Comparison of ENCODE assay signal across 14 mouse cellular contexts in genomic region chr7:135712534-135712933, GRCm38 (mm10). TPM values are rescaled to one million over a fixed set of nuclear protein-coding genes. Genes with fewer than 3 reads are reported as not detected.
DNase-seq lines count a peak whose midpoint lies in the region; ATAC-seq and TF ChIP-seq lines count a peak whose summit lies in the region.
"Had no signal": no experiment of that assay in that cellular context is flagged by ENCODE, and none has a peak within 500 bp of the region (broad histone marks: within the 10 kb centered on the region; RNA-seq: fewer than 3 reads in every experiment).

No protein-coding gene starts in this region.

- H3K4me2 ChIP-seq in intestine, embryonic 14.5 days (ENCODE audit: low read length), result 0 out of 2 replicates have a peak overlapping the region, but pooled peaks have one; percentile 68
- no peak overlapping the region for H3K4me2 ChIP-seq in intestine, postnatal 0 days (replicated peaks; ENCODE audit: low read depth)
- peak overlapping the region; percentile 91; the same call in 1 of the 2 replicates for H3K4me2 ChIP-seq in neural tube, embryonic 12.5 days (replicated peaks)
- peak overlapping the region; percentile 60 for H3K4me2 ChIP-seq in myocyte (ENCODE audit: low read depth)

- H3ac ChIP-seq in myocyte (ENCODE audit: control insufficient read depth, insufficient read length), result no peak overlapping the region

- peak overlapping the region; percentile 74 for H3K4me3 ChIP-seq in erythroblast, embryonic 14.5 days (replicated peaks)
- 0 out of 2 replicates have a peak overlapping the region, but pooled peaks have one; percentile 1 for H3K4me3 ChIP-seq in intestine, embryonic 14.5 days (ENCODE audit: low read depth, low read length)
- no peak overlapping the region for H3K4me3 ChIP-seq in intestine, postnatal 0 days (ENCODE audit: low read depth, low read length)
- H3K4me3 ChIP-seq in neural tube, embryonic 12.5 days, result no peak overlapping the region
- H3K4me3 ChIP-seq in myocyte, result peak overlapping the region; percentile 89
- no peak overlapping the region for H3K4me3 ChIP-seq in left cerebral cortex, adult 2 months
- H3K4me3 ChIP-seq: layer of hippocampus, adult 2 months had no signal

- no peak for ATAC-seq in erythroblast, adult 5-6 weeks (replicated peaks; ENCODE audit: low FRiP score, poor library complexity, severe bottlenecking)
- no peak for ATAC-seq in intestine, embryonic 14.5 days (replicated peaks; ENCODE audit: low FRiP score, low TSS enrichment, low read depth)
- no peak for ATAC-seq in intestine, postnatal 0 days
- ATAC-seq in neural tube, embryonic 12.5 days (ENCODE audit: low FRiP score, low read depth), result no peak

- H3K4me1 ChIP-seq in erythroblast, embryonic 14.5 days (ENCODE audit: control insufficient read depth), result peaks cover 46% of the 10 kb centered on the region
- H3K4me1 ChIP-seq in intestine, embryonic 14.5 days (replicated peaks; ENCODE audit: control insufficient read depth, insufficient read depth, low read length), result peaks cover 26% of the 10 kb centered on the region
- H3K4me1 ChIP-seq in intestine, postnatal 0 days (replicated peaks; ENCODE audit: control insufficient read depth, insufficient read depth, low read length), result peaks cover 3% of the 10 kb centered on the region; the same call in 1 of the 2 replicates
- peaks cover 22% of the 10 kb centered on the region for H3K4me1 ChIP-seq in neural tube, embryonic 12.5 days

- no peaks in the 10 kb centered on the region; the same call in 1 of the 2 replicates for H3K27me3 ChIP-seq in erythroblast, embryonic 14.5 days (ENCODE audit: control insufficient read depth)
- no peaks in the 10 kb centered on the region for H3K27me3 ChIP-seq in intestine, embryonic 14.5 days (replicated peaks; ENCODE audit: control insufficient read depth, insufficient read depth, low read length)
- no peaks in the 10 kb centered on the region for H3K27me3 ChIP-seq in intestine, postnatal 0 days (replicated peaks; ENCODE audit: control insufficient read depth, insufficient read depth, low read length)
- no peaks in the 10 kb centered on the region for H3K27me3 ChIP-seq in neural tube, embryonic 12.5 days (replicated peaks)
- no peaks in the 10 kb centered on the region for H3K27me3 ChIP-seq in myocyte (ENCODE audit: control insufficient read depth, insufficient read depth, insufficient read length)
- H3K27me3 ChIP-seq: neural tube, embryonic 13.5 days had no signal

- no peaks in the 10 kb centered on the region for H3K9me3 ChIP-seq in erythroblast, embryonic 14.5 days (ENCODE audit: control insufficient read depth, low read length)
- no peaks in the 10 kb centered on the region for H3K9me3 ChIP-seq in intestine, embryonic 14.5 days (ENCODE audit: control insufficient read depth, low read length)
- H3K9me3 ChIP-seq in intestine, postnatal 0 days (ENCODE audit: control insufficient read depth), result no peaks in the 10 kb centered on the region
- H3K9me3 ChIP-seq in neural tube, embryonic 12.5 days, result no peaks in the 10 kb centered on the region
- H3K9me3 ChIP-seq: neural tube, embryonic 13.5 days had no signal

- peaks cover 85% of the 10 kb centered on the region for H3K36me3 ChIP-seq in erythroblast, embryonic 14.5 days (ENCODE audit: control insufficient read depth)
- peaks cover 33% of the 10 kb centered on the region for H3K36me3 ChIP-seq in intestine, embryonic 14.5 days (ENCODE audit: control insufficient read depth, insufficient read depth, low read length)
- H3K36me3 ChIP-seq in intestine, postnatal 0 days (ENCODE audit: control insufficient read depth, insufficient read depth), result 0 out of 2 replicates have a peak, but pooled peaks cover 7% of the 10 kb centered on the region
- H3K36me3 ChIP-seq in neural tube, embryonic 12.5 days, result peaks cover 17% of the 10 kb centered on the region; the same call in 1 of the 2 replicates
- H3K36me3 ChIP-seq in myocyte (ENCODE audit: control insufficient read depth, insufficient read depth), result peaks cover 9% of the 10 kb centered on the region
- H3K36me3 ChIP-seq: neural tube, embryonic 13.5 days had no signal

- no peak for DNase-seq in intestine, embryonic 14.5 days (ENCODE audit: low spot score)
- no peak for DNase-seq in neural tube, embryonic 10.5 days (ENCODE audit: extremely low spot score, low spot score)
- DNase-seq in left cerebral cortex, adult 2 months (ENCODE audit: extremely low spot score in 1 of 2, low spot score in 2 of 2), result no peak
- DNase-seq: cerebellum, adult 8-10 months; heart, postnatal 14 days; kidney, adult 2 months; thymus, postnatal 25 days had no signal

- H3K27ac ChIP-seq in intestine, embryonic 14.5 days (ENCODE audit: low read depth), result no peak overlapping the region
- no peak overlapping the region for H3K27ac ChIP-seq in intestine, postnatal 0 days (ENCODE audit: low read depth, low read length)
- no peak overlapping the region for H3K27ac ChIP-seq in neural tube, embryonic 12.5 days
- no peak overlapping the region for H3K27ac ChIP-seq in left cerebral cortex, adult 2 months
- H3K27ac ChIP-seq: layer of hippocampus, adult 2 months; neural tube, embryonic 13.5 days had no signal

- no peak overlapping the region for H3K9ac ChIP-seq in intestine, embryonic 14.5 days (ENCODE audit: low read length)
- H3K9ac ChIP-seq in intestine, postnatal 0 days (ENCODE audit: low read depth, low read length), result no peak overlapping the region
- H3K9ac ChIP-seq in neural tube, embryonic 12.5 days, result no peak overlapping the region

- no peak for TF ChIP-seq POLR2A in myocyte (IDR thresholded peaks at IDR 0.05; ENCODE audit: insufficient read length, low read depth)

- no peak for TF ChIP-seq CTCF in intestine, postnatal 0 days (IDR thresholded peaks at IDR 0.05; ENCODE audit: low read depth)
- no peak for TF ChIP-seq CTCF in left cerebral cortex, adult 2 months (IDR thresholded peaks at IDR 0.05)

- intact Hi-C loops in left cerebral cortex, adult 2 months (cut with DNase I), result no loop called here

- 88% methylated on average over 1 of the region's 1 CpGs for WGBS in intestine, embryonic 14.5 days
- WGBS in intestine, postnatal 0 days, result 63% methylated on average over 1 of the region's 1 CpGs
- 78% methylated on average over 1 of the region's 1 CpGs for WGBS in neural tube, embryonic 12.5 days

- peaks cover 86% of the 10 kb centered on the region for H3K79me2 ChIP-seq in myocyte (ENCODE audit: control insufficient read depth, insufficient read depth)

TF ChIP-seq in myocyte, 11 proteins besides CTCF, POLR2A, EP300 and RAD21:
- TF ChIP-seq MAX (IDR thresholded peaks at IDR 0.05; ENCODE audit: low read depth) (no peak), CEBPB (IDR thresholded peaks at IDR 0.05; ENCODE audit: insufficient read depth, poor library complexity, severe bottlenecking) (no peak), SRF (IDR thresholded peaks at IDR 0.05; ENCODE audit: control insufficient read depth, insufficient read length, low read depth) (no peak), REST (IDR thresholded peaks at IDR 0.05; ENCODE audit: insufficient read depth, insufficient read length) (no peak), MYOD1 (IDR thresholded peaks at IDR 0.05; ENCODE audit: control insufficient read depth in 1 of 3, insufficient read length in 2 of 3, low read depth in 2 of 3) (no peak), E2F4 (IDR thresholded peaks at IDR 0.05; ENCODE audit: insufficient read depth) (no peak), TCF3 (IDR thresholded peaks at IDR 0.05; ENCODE audit: insufficient read length, low read depth) (no peak), TCF12 (IDR thresholded peaks at IDR 0.05; ENCODE audit: insufficient read depth, poor library complexity, severe bottlenecking) (no peak), POLR2AphosphoS2 (IDR thresholded peaks at IDR 0.05; ENCODE audit: insufficient read length, low read depth) (no peak), MYOG (IDR thresholded peaks at IDR 0.05; ENCODE audit: control insufficient read depth in 1 of 3, insufficient read depth in 1 of 3, insufficient read length in 2 of 3, low read depth in 2 of 3) (no peak), USF1 (IDR thresholded peaks at IDR 0.05; ENCODE audit: low read depth) (no peak)

RNA-seq across cellular contexts. Expression of gene Mki67, which starts 3.6 kb away (rescaled TPM):
- polyA plus RNA-seq in erythroblast, embryonic 14.5 days (2012), result 7.0 and 10.8 TPM in 2 replicates
- 808 and 979 TPM in 2 replicates for total RNA-seq in erythroblast, adult 5-6 weeks (2015; ENCODE audit: low replicate concordance)
- total RNA-seq in erythroblast, adult 5-6 weeks (2017; ENCODE audit: low replicate concordance), result 1,323 and 1,353 TPM in 2 replicates
- 55.7 and 56.3 TPM in 2 replicates for polyA plus RNA-seq in intestine, embryonic 14.5 days (2014; fragmentation: Nextera tagmentation; extraction: Ambion mirVana)
- polyA plus RNA-seq in intestine, postnatal 0 days (2015; fragmentation: Nextera tagmentation; extraction: Ambion mirVana), result 8.7 and 9.0 TPM in 2 replicates
- polyA plus RNA-seq in neural tube, embryonic 12.5 days (2016; fragmentation: Nextera tagmentation; extraction: Ambion mirVana), result 28.8 and 31.4 TPM in 2 replicates
- 6.8 TPM for polyA plus RNA-seq in myocyte (2012; fragmentation: generic; extraction: Trizol)
- total RNA-seq in left cerebral cortex, adult 2 months (2021), result under 1 TPM; 0.35 to 0.41 TPM

Comparison
In these comparisons a context has a peak if more than half of its experiments do, and no peak if none do; other contexts are left out.
1. H3K4me3 ChIP-seq: peak in erythroblast, embryonic 14.5 days (single experiment), intestine, embryonic 14.5 days (single experiment) and myocyte (single experiment); none in intestine, postnatal 0 days (single experiment), neural tube, embryonic 12.5 days (single experiment) and left cerebral cortex, adult 2 months (single experiment).